Mouse (Mus musculus) hindbrain, embryonic 11.5 days (tissue): Measurements from ENCODE around the gene Itln1. TPM values are rescaled to one million over a fixed set of nuclear protein-coding genes. Genes with fewer than 3 reads are reported as not detected.

Experiments
- ATAC-seq: fragments of 200-750 bp; cut with Nextera tagmentation; 2 replicates; pipeline ENCODE4 v1.8.0; 2017; ENCODE audit warnings: mild to moderate bottlenecking, moderate TSS enrichment, moderate library complexity; ENCODE audit not compliant: low FRiP score
- DNase-seq: peaks from one replicate; pipeline ENCODE4 v3.0.0-alpha.2; 2015; ENCODE audit warnings: low spot score
- H3K27ac ChIP-seq: fragments of 300-500 bp; sonication (generic); 2 replicates; pipeline ENCODE4 v1.5.1; 2014; ENCODE audit warnings: mild to moderate bottlenecking, low read depth, low read length
- H3K27me3 ChIP-seq: fragments of 300-500 bp; sonication (generic); 2 replicates; pipeline ENCODE4 v1.6.1; 2014; ENCODE audit warnings: mild to moderate bottlenecking, low read length, moderate library complexity, mixed read lengths; ENCODE audit not compliant: control insufficient read depth, insufficient read depth
- H3K36me3 ChIP-seq: fragments of 300-500 bp; sonication (generic); 2 replicates; pipeline ENCODE4 v1.6.1; 2014; ENCODE audit warnings: mild to moderate bottlenecking, low read length, moderate library complexity, mixed read lengths; ENCODE audit not compliant: control insufficient read depth, insufficient read depth
- H3K4me1 ChIP-seq: fragments of 300-500 bp; sonication (generic); replicated peaks from 2 replicates; pipeline ENCODE4 v1.6.1; 2014; ENCODE audit warnings: low read length, mixed read lengths; ENCODE audit not compliant: control insufficient read depth, insufficient read depth
- H3K4me2 ChIP-seq: fragments of 300-500 bp; sonication (generic); replicated peaks from 2 replicates; pipeline ENCODE4 v1.6.1; 2014; ENCODE audit warnings: mild to moderate bottlenecking, low read depth, low read length
- H3K4me3 ChIP-seq: fragments of 300-500 bp; sonication (generic); 2 replicates; pipeline ENCODE4 v1.5.1; 2014; ENCODE audit warnings: low read depth, low read length
- H3K9ac ChIP-seq: fragments of 300-500 bp; sonication (generic); 2 replicates; pipeline ENCODE4 v1.6.1; 2014; ENCODE audit warnings: low read depth, low read length
- H3K9me3 ChIP-seq: fragments of 300-500 bp; sonication (generic); 2 replicates; pipeline ENCODE4 v1.6.1; 2016; ENCODE audit warnings: low read length; ENCODE audit not compliant: control insufficient read depth
- WGBS: fragments of 180-500 bp; shearing (Covaris S2); extraction: QIAGEN DNeasy Blood & Tissue Kit; methylation state at CpG from one replicate; pipeline ENCODE4 v1.1.7; 2014; 5-methylcytosine and 5-hydroxymethylcytosine counted together
- polyA plus RNA-seq: library from polyadenylated mRNA; unstranded; fragments of >200 nt; fragmentation: Nextera tagmentation; extraction: Ambion mirVana; gene quantifications from 2 replicates; pipeline ENCODE4 v1.2.1, GENCODE M21; 2014

The Itln1 gene
- polyA plus RNA-seq, 1 experiment from 2014 or later = not detected

DNA sequence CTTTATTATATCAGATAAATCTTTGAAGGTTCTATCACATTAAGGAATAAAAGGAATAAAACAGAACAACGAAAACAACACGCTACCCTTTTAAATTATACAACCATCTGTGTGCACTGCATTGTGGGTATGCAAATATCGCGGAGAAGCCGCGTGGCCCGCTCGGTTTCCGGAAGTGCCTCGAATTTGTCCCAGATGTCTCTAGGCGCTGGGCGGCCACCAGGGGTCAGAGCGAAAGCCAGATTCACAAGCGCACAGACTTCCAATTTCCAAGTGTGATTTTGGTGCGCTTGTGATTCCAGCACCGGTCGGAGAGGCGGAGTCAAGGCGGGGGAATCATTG, 31.9 kb downstream of the Itln1 start, which contains the start of gene Alyref2:
Alyref2 (plus strand) TSS at position 229 of the 342 bp plus-strand sequence.
- H3K27ac ChIP-seq = peak within 1 kb of the TSS; percentile 88
- peak within 1 kb of the TSS; percentile 62 for H3K9ac ChIP-seq
- H3K4me3 ChIP-seq = peak within 1 kb of the TSS; percentile 48
- H3K4me2 ChIP-seq = peak within 1 kb of the TSS; percentile 53
- peak; percentile 91 for ATAC-seq
- peak; percentile 94 for DNase-seq
- H3K9me3 ChIP-seq = no peaks in the 10 kb centered on the region
- no peaks in the 10 kb centered on the region for H3K27me3 ChIP-seq
- H3K36me3 ChIP-seq = no peaks in the 10 kb centered on the region
- under 1% methylated on average over 19 of the region's 19 CpGs for WGBS
- no peaks in the 10 kb centered on the region; the same call in 1 of the 2 replicates for H3K4me1 ChIP-seq

DNA sequence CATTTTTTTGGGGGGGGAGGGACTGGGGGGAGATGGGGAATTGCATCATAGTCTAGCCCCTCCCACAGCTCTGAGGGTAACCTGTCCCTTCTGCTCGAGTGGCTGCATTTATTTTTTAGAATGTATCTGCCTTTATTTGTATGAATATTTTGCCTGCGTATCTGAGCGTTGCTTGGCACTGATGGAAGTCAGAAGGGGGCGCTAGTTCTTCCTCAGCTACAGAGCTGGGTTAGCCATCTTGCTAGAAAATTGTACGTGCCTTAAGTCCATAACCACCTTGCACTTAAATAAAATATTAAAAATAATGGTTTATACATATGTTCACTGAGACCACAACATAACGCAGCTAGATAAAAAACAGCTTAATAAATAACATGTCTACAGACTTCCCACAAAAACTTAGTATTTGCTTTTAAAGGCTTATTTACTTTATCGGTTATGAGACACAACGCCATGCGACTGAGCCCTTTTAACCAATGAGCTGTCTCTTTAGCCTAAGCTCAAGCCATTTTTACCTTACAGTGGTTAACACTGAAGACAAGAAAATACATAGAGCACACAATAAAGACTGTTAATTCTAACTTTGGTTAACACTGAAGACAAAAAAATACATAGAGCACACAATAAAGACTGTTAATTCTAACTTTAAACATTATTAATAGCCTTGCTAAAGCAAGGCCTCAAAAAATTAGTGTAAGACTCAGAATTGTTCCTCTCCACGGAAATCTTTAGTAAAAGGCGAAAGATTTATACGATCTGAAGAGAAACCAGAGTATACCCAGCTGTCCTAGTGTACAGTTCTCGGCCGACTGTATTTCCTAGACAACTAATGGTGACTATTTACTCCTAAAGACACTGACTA, 32.5 kb downstream of the Itln1 start:
- ATAC-seq = peak; percentile 90
- peak; percentile 81 for DNase-seq
- Histone ChIP-seq H3K4me3 (0 out of 2 replicates have a peak overlapping the region, but pooled peaks have one; percentile 48), H3K9me3 (no peaks in the 10 kb centered on the region), H3K9ac (peak overlapping the region; percentile 62; the same call in 1 of the 2 replicates), H3K4me2 (0 out of 2 replicates have a peak overlapping the region, but pooled peaks have one; percentile 26), H3K36me3 (no peaks in the 10 kb centered on the region), H3K27me3 (no peaks in the 10 kb centered on the region), H3K4me1 (no peaks in the 10 kb centered on the region; the same call in 1 of the 2 replicates), H3K27ac (peak overlapping the region; percentile 88)
- WGBS = 1% methylated on average over 14 of the region's 14 CpGs

DNA sequence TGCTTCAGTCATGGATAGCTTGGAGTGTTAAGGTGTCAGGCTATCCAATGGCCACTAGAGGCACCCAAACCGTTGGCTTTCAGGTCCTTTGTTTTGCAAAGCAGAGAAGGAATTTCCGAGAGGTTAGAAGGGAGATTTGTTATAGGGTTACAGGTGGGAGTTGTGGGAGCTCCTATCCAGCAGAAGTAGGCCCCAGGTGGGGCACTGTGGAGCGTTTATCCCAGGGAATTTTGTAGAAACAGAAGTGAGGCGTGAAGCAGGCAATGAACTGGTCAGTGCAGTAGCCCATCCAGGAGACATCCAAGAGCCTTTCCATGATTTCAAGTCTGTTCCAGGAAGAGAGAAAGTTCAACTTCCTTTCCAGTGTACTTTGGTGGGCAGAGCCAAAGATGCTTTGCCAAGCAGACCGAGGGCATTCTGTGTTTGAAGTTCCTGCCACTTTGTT, 33.4 kb downstream of the Itln1 start:
- peak overlapping the region; percentile 28; the same call in 1 of the 2 replicates for H3K4me2 ChIP-seq
- DNase-seq = peak; percentile 65
- peak overlapping the region; percentile 65 for H3K27ac ChIP-seq
- 0 out of 2 replicates have a peak overlapping the region, but pooled peaks have one; percentile 45 for H3K9ac ChIP-seq
- WGBS = 2% methylated on average over 5 of the region's 5 CpGs
- H3K36me3 ChIP-seq = no peaks in the 10 kb centered on the region
- ATAC-seq = no peak
- H3K4me1 ChIP-seq = no peaks in the 10 kb centered on the region; the same call in 1 of the 2 replicates
- no peaks in the 10 kb centered on the region for H3K9me3 ChIP-seq
- H3K4me3 ChIP-seq = no peak overlapping the region
- H3K27me3 ChIP-seq = no peaks in the 10 kb centered on the region

DNA sequence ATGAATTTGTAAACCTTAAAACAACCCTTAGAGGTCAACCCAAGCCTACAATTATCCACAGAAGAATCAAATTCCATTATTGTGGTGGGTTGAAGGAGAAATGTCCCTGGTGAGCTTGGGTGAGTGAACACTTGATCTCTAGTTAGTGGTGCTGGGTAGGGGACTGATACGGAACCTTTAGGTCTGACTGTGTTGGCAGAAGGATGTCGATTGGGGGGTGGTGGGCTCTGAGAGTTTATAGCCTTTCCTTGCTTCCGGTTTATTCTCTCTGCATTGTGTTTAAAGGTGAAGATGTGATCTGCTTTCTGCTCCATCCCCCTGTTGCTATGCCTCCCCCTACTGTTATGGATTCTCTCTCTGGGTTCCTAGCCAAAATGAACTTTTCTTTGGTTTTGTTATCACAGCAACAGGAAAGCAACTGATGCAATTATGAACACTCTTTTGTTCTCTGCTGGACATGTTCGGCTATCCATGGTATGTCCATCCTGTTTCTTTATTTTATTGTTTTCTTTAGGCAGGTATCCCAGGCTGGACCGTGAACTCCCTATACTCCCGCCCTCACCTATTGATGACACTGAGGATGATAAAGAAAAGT, 34.0 kb downstream of the Itln1 start:
- Histone ChIP-seq H3K36me3 (no peaks in the 10 kb centered on the region), H3K4me1 (no peaks in the 10 kb centered on the region; the same call in 1 of the 2 replicates), H3K27ac (no peak overlapping the region), H3K4me3 (no peak overlapping the region), H3K27me3 (no peaks in the 10 kb centered on the region), H3K9ac (no peak overlapping the region), H3K9me3 (no peaks in the 10 kb centered on the region), H3K4me2 (no peak overlapping the region)
- ATAC-seq = no peak
- DNase-seq = no peak
- 58% methylated on average over 6 of the region's 6 CpGs for WGBS

DNA sequence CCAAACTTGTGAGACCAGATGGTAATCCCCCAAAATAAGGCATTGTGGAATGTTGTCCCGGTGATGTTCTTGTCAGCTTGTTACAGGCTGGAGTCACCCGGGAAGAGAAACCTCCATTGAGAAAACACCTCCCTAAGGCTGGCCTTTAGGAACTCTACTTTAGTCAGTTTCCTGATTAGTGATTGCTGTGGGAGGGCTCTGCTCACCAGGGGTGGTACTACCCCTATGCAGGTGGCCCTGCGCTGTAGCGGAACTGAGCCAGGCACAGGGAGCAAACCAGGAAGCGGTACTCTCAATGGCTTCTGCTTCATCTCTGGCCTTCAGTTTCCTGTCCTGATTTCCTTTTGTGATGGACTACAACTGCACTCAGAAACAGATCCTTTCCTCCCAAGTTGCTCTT, 35.2 kb downstream of the Itln1 start:
- 65% methylated on average over 5 of the region's 5 CpGs for WGBS
- no peak for ATAC-seq
- H3K9me3 ChIP-seq = no peaks in the 10 kb centered on the region
- DNase-seq = no peak
- no peak overlapping the region for H3K4me2 ChIP-seq
- H3K36me3 ChIP-seq = no peaks in the 10 kb centered on the region
- H3K27me3 ChIP-seq = no peaks in the 10 kb centered on the region
- H3K4me1 ChIP-seq = no peaks in the 10 kb centered on the region; the same call in 1 of the 2 replicates
- H3K4me3 ChIP-seq = no peak overlapping the region
- no peak overlapping the region for H3K27ac ChIP-seq
- no peak overlapping the region for H3K9ac ChIP-seq

DNA sequence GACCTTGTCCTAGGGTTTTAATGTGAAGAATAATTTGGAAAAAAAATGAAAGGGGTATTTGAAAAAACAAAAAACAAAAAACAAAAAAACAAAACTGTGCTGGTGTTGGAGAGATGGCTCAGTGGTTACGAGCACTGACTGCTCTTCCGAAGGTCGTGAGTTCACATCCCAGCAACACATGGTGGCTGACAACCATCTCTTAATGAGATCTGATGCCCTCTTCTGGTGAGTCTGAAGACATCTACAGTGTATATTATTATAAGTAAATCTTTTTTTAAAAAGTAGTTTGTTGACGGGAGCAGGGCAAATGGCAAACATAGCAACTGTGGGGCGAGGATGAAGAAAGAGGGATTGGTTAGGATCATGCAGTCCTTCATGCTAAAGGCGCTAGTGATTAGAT, 39.7 kb downstream of the Itln1 start:
- Histone ChIP-seq H3K27me3 (no peaks in the 10 kb centered on the region), H3K4me1 (no peaks in the 10 kb centered on the region), H3K27ac (no peak overlapping the region), H3K9me3 (no peaks in the 10 kb centered on the region), H3K36me3 (no peaks in the 10 kb centered on the region), H3K9ac (no peak overlapping the region), H3K4me3 (no peak overlapping the region), H3K4me2 (no peak overlapping the region)
- 91% methylated on average over 6 of the region's 6 CpGs for WGBS
- ATAC-seq = no peak
- no peak for DNase-seq

DNA sequence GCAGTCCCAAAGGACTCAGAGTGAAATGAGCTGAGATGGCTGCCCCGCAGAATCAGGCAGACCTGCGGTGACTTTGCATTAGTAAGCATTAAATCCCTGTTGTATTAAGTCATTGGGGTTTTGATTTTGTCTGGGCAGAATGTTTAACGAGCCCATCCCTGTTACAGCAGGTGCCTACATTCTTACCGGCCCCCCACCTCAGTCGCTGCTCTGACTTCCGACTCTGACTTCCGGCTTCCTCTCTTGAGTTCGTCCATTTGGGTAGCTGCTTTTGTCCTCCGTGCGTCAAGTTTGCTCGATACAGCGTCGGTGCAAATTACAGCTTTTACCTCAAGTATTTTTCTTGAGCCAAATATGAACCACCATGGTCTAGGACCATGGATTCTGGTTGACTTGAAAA, 40.9 kb downstream of the Itln1 start:
- Histone ChIP-seq H3K36me3 (no peaks in the 10 kb centered on the region), H3K27ac (no peak overlapping the region), H3K4me2 (no peak overlapping the region), H3K9me3 (no peaks in the 10 kb centered on the region), H3K4me1 (no peaks in the 10 kb centered on the region), H3K4me3 (no peak overlapping the region), H3K9ac (no peak overlapping the region), H3K27me3 (no peaks in the 10 kb centered on the region)
- no peak for ATAC-seq
- DNase-seq = no peak
- WGBS = 93% methylated on average over 13 of the region's 13 CpGs

DNA sequence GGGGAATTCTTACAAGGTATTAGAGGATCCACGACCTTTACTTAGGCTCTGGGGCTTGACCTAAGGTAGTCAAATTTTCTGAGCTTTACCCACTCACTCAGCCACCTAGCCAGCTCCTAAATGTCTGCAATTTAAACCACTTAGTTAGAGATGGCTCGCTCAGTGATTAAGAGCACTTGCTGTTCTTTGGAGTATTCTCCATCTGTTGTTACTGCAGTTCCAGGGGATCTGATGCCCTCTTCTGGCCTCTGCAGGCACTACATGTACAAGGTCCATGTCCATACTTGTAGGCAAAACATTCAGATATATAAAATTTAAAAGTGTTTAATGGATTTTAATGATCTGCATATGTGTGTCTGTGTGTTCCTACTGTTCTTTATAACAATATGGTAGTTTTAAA, 56.1 kb downstream of the Itln1 start:
- DNase-seq (peak; percentile 55), ATAC-seq (no peak; the same call in 1 of the 2 replicates)
- Histone ChIP-seq H3K27ac (no peak overlapping the region), H3K36me3 (no peaks in the 10 kb centered on the region), H3K27me3 (no peaks in the 10 kb centered on the region), H3K9me3 (no peaks in the 10 kb centered on the region; the same call in 1 of the 2 replicates), H3K4me3 (no peak overlapping the region), H3K9ac (no peak overlapping the region), H3K4me1 (no peaks in the 10 kb centered on the region), H3K4me2 (no peak overlapping the region)
- 70% methylated on average over 2 of the region's 2 CpGs for WGBS
